Mouse (Mus musculus) hindbrain, embryonic 12.5 days (tissue): ENCODE results near the gene Gimap7. TPM values are rescaled to one million over a fixed set of nuclear protein-coding genes. Genes with fewer than 3 reads are reported as not detected.
"Not testable (repeated sequence)": the region's sequence is repeated elsewhere in the genome, so short reads cannot be mapped to it uniquely, and the experiment has no call there.

Source experiments
- ATAC-seq: fragments of 200-750 bp; cut with Nextera tagmentation; 2 replicates; pipeline ENCODE4 v1.8.0; 2017; ENCODE audit warnings: moderate TSS enrichment; ENCODE audit not compliant: low FRiP score
- H3K27ac ChIP-seq: fragments of 300-500 bp; sonication (generic); 2 replicates; pipeline ENCODE4 v1.5.1; 2016; ENCODE audit warnings: mild to moderate bottlenecking
- H3K27me3 ChIP-seq: fragments of 300-500 bp; sonication (generic); 2 replicates; pipeline ENCODE4 v1.6.1; 2016; ENCODE audit warnings: mild to moderate bottlenecking
- H3K36me3 ChIP-seq: fragments of 300-500 bp; sonication (generic); 2 replicates; pipeline ENCODE4 v1.6.1; 2016; ENCODE audit warnings: mild to moderate bottlenecking
- H3K4me1 ChIP-seq: fragments of 300-500 bp; sonication (generic); 2 replicates; pipeline ENCODE4 v1.6.1; 2016
- H3K4me2 ChIP-seq: fragments of 300-500 bp; sonication (generic); replicated peaks from 2 replicates; pipeline ENCODE4 v1.6.1; 2016; ENCODE audit warnings: mild to moderate bottlenecking
- H3K4me3 ChIP-seq: fragments of 300-500 bp; sonication (generic); 2 replicates; pipeline ENCODE4 v1.5.1; 2016; ENCODE audit warnings: mild to moderate bottlenecking
- H3K9ac ChIP-seq: fragments of 300-500 bp; sonication (generic); 2 replicates; pipeline ENCODE4 v1.6.1; 2016; ENCODE audit warnings: mild to moderate bottlenecking, moderate library complexity
- H3K9me3 ChIP-seq: fragments of 300-500 bp; sonication (generic); replicated peaks from 2 replicates; pipeline ENCODE4 v1.6.1; 2016; ENCODE audit warnings: mild to moderate bottlenecking
- WGBS: fragments of 180-500 bp; shearing (Covaris S2); methylation state at CpG from one replicate; pipeline ENCODE4 v1.1.7; 2016; 5-methylcytosine and 5-hydroxymethylcytosine counted together
- polyA plus RNA-seq: library from polyadenylated mRNA; unstranded; fragments of >200 nt; fragmentation: Nextera tagmentation; extraction: Ambion mirVana; gene quantifications from 2 replicates; pipeline ENCODE4 v1.2.1, GENCODE M21; 2016

The Gimap7 gene
- polyA plus RNA-seq, 1 experiment from 2014 or later, result not detected

DNA sequence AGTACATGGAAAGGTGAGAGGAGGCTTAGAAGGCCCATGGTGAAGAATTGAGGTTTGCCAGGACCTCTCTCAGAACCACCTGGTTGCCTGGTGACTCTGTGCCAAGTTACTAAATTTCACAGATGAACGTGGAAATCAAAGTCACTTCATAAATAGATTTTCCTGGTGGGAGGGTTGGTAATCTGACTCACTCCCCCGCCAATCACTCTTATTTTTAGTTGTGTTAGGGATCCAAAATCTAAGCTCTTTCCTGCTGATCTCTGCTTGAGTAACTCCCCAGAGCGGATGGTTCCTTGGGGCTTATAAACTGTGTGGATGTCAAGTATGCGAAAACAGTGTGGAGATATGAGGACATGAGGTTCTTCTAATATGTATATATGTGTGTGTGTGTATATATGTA lies 36.1 kb upstream of the Gimap7 start:
- H3K9ac ChIP-seq, result no peak overlapping the region
- no peak overlapping the region for H3K4me3 ChIP-seq
- H3K27ac ChIP-seq, result no peak overlapping the region
- ATAC-seq, result no peak
- no peaks in the 10 kb centered on the region for H3K9me3 ChIP-seq
- H3K36me3 ChIP-seq, result no peaks in the 10 kb centered on the region
- H3K27me3 ChIP-seq, result no peaks in the 10 kb centered on the region
- WGBS, result 83% methylated on average over 4 of the region's 4 CpGs
- H3K4me1 ChIP-seq, result no peaks in the 10 kb centered on the region
- H3K4me2 ChIP-seq, result no peak overlapping the region

DNA sequence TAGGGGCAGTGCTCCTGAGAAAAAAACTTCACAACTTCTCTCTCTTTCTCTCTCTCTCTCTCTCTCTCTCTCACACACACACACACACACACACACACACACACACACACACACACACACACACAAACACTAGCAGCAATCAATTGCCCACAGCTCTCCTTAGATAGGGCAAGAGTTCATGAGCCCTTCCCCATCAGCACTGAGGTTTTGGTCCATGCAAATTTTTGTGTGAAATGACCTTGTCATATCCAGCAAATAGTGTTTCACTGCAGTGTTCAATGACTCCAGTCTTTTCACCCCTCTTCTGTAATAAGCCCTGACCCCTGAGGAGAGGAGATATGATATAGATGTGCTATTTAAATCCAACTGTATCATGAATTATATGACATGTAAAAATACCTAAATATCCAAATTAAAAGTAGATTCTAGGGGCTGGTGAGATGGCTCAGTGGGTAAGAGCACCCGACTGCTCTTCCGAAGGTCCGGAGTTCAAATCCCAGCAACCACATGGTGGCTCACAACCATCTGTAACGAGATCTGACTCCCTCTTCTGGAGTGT lies 35.1 kb upstream of the Gimap7 start:
- 93% methylated on average over 4 of the region's 4 CpGs for WGBS
- ATAC-seq, H3K36me3 ChIP-seq, H3K27ac ChIP-seq, H3K27me3 ChIP-seq, H3K9ac ChIP-seq, H3K4me2 ChIP-seq, H3K4me3 ChIP-seq, H3K4me1 ChIP-seq, H3K9me3 ChIP-seq: not testable (repeated sequence)

DNA sequence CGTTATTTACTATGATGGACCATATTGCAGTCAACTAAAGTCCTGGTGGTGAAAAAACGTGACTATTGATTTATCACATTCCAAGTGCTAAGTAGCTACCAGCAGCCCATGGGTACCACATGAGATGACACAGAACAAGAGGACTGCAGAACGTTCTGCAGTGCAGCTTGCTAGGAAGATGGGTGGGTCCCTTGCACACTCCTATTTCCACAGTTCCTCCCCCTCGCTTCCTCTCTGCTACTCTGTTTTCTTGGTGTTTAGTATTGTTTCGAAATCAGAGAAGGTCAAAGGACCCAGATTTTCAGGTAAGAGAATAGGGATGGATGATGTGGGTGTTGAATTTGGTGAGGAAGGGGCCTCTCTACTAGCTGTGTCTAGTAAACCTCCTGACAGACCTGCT lies 34.1 kb upstream of the Gimap7 start, which contains the start of gene Gimap4:
Gene Gimap4 (plus strand): TSS at position 231 of the 400 bp plus-strand sequence.
- H3K36me3 ChIP-seq, result no peaks in the 10 kb centered on the region
- H3K4me3 ChIP-seq, result no peak within 1 kb of the TSS
- 81% methylated on average over 5 of the region's 5 CpGs for WGBS
- no peak within 1 kb of the TSS for H3K4me2 ChIP-seq
- no peaks in the 10 kb centered on the region for H3K9me3 ChIP-seq
- H3K27me3 ChIP-seq, result no peaks in the 10 kb centered on the region
- no peaks in the 10 kb centered on the region for H3K4me1 ChIP-seq
- H3K27ac ChIP-seq, result no peak within 1 kb of the TSS
- no peak for ATAC-seq
- H3K9ac ChIP-seq, result no peak within 1 kb of the TSS

DNA sequence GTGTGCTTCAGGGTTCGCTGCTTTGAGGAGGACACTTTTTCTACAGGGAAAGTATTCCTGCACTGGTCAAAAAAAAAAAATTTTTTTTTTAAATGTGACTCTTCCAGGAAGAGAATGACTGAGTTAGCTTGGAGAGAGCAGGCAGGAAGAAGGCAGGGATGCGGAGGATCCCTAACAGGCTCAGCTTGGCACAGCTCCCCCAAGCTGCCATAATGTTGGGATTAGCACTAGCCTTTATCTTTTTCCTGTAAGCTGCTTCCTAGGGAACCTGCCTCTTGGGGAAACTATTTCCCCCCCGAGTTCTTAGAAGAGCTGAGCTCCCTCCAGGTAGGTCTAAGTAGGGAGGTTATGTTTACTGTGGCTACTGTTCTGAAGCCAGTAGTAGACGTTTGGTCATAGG lies 33.6 kb upstream of the Gimap7 start:
- no peak overlapping the region for H3K4me2 ChIP-seq
- no peaks in the 10 kb centered on the region for H3K9me3 ChIP-seq
- no peak for ATAC-seq
- H3K4me3 ChIP-seq, result no peak overlapping the region
- H3K9ac ChIP-seq, result no peak overlapping the region
- WGBS, result 65% methylated on average over 4 of the region's 4 CpGs
- no peaks in the 10 kb centered on the region for H3K36me3 ChIP-seq
- no peaks in the 10 kb centered on the region for H3K27me3 ChIP-seq
- no peaks in the 10 kb centered on the region for H3K4me1 ChIP-seq
- no peak overlapping the region for H3K27ac ChIP-seq

DNA sequence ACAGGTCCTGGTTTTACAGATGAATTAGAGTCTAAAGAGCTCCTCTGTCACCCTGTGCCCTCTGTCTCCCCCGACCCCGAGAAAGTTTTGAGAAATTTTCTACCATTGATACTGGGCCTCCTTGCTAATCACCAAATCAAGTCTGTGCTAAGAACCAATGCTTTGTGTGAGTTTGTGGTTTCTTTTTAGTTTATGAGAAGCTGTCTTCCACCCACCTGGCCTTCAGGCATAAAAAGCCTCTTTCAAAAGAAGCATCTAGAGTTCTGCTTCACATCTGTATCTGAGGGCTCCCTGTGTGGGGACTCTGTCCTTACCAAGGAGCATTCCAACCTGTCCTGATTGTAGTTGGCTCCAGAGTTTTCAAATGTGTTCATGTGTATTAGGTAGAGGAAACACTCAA lies 33.2 kb upstream of the Gimap7 start:
- WGBS, result 92% methylated on average over 2 of the region's 2 CpGs
- Histone ChIP-seq H3K27ac (no peak overlapping the region), H3K36me3 (no peaks in the 10 kb centered on the region), H3K27me3 (no peaks in the 10 kb centered on the region), H3K4me3 (no peak overlapping the region), H3K9ac (no peak overlapping the region), H3K9me3 (no peaks in the 10 kb centered on the region), H3K4me1 (no peaks in the 10 kb centered on the region), H3K4me2 (no peak overlapping the region)
- ATAC-seq, result no peak

DNA sequence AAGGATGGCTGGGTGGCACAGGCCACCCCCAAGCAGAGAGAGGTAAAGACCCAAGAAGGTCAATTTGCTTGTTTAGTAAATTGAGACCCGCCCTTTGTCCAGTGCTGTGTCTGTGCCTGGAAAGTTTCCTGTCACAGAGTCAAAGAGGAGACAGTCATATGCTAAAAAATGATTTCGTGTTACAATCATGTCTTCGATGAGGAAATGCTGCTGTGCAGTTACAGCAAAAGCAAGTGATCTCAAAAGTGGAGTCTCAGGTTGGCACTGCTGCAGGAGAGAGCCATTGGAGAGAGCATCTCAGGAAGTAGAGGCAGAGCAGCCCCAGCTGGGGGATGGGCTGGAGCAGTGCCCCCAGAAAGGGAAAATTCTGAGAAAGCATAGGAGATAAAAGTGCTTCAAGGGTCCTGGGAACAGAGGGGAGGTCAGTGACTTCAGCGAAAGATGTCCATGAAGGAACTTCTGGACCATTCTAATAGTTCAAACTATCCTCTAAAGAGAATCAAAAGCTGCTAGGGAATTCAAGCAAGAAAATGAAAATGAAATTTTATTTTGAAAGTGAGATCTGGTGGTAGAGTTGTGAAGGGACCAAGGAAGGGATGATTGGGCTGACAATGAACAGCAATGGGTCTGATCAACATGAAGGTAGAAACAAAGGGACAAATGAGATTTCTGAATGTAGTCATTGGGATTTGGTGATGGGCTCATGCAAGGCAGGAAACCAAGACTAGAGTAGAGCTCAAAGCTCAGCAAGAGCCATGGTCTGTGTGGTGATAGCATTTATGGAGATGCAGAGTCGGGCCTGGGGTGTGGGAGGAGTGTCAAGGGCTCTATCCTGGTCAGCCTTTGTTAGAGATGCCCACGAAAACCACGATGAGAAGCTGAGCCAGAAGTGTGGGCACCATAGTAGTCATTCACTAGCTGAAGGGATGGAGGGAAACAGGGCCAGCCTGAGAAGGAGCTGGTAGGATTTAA lies 32.4 kb upstream of the Gimap7 start:
- H3K27ac ChIP-seq, result no peak overlapping the region
- H3K4me1 ChIP-seq, result no peaks in the 10 kb centered on the region
- WGBS, result 86% methylated on average over 7 of the region's 7 CpGs

DNA sequence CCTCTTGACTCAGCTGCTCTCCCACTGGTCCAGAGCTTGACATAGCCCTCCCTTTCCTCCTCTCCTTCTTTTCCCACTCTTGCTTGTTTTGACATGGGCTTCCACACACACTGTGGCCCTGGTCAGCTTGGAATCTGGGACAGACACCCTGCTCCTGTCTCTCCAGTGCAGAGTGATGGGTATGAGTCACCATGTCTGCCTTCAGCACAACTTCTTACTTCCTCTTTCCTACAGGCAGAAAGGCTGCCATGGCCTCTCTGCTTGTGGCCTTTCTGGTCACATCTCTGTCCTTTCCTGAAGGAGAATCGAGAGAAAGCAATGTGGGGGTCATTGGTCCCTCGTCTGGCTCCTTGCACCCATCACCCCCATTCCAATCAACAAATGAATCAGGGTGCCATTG lies 31.3 kb upstream of the Gimap7 start:
- no peaks in the 10 kb centered on the region for H3K9me3 ChIP-seq

More for the DNA sequence above, 32.4 kb upstream of the Gimap7 start:
- H3K4me3 ChIP-seq, result no peak overlapping the region
- no peak for ATAC-seq
- H3K27me3 ChIP-seq, result no peaks in the 10 kb centered on the region
- no peak overlapping the region for H3K4me2 ChIP-seq
- H3K9ac ChIP-seq, result no peak overlapping the region
- H3K9me3 ChIP-seq, result no peaks in the 10 kb centered on the region
- H3K36me3 ChIP-seq, result no peaks in the 10 kb centered on the region

DNA sequence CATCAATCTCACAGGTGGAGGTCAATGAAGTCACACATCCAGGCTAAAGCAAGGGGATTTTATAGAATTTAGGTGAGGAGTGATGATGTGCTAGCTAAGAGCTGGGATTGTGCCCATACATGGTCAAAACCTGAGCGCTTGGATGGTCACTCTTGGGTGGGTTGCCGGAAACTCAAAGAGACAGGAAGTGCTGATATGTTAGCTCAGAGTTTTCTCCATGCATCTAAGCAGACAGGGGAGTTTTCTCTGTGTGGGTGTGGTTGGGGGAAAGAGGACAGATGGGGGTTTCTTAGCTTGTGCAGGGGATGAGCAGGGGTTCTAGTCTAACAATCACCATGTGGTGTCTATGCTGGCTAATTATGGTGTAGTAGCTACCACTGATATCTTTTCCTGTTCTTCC lies 29.1 kb upstream of the Gimap7 start:
- Histone ChIP-seq H3K9ac (no peak overlapping the region), H3K9me3 (no peaks in the 10 kb centered on the region), H3K27ac (no peak overlapping the region), H3K36me3 (no peaks in the 10 kb centered on the region), H3K4me1 (no peaks in the 10 kb centered on the region), H3K4me2 (no peak overlapping the region), H3K4me3 (no peak overlapping the region), H3K27me3 (no peaks in the 10 kb centered on the region)
- 84% methylated on average over 2 of the region's 2 CpGs for WGBS
- ATAC-seq, result no peak

More for the DNA sequence above, 31.3 kb upstream of the Gimap7 start:
- no peaks in the 10 kb centered on the region for H3K27me3 ChIP-seq
- H3K27ac ChIP-seq, result no peak overlapping the region
- no peak for ATAC-seq
- no peak overlapping the region for H3K9ac ChIP-seq
- no peak overlapping the region for H3K4me2 ChIP-seq
- no peaks in the 10 kb centered on the region for H3K36me3 ChIP-seq
- WGBS, result 78% methylated on average over 2 of the region's 2 CpGs
- H3K4me3 ChIP-seq, result no peak overlapping the region
- no peaks in the 10 kb centered on the region for H3K4me1 ChIP-seq

DNA sequence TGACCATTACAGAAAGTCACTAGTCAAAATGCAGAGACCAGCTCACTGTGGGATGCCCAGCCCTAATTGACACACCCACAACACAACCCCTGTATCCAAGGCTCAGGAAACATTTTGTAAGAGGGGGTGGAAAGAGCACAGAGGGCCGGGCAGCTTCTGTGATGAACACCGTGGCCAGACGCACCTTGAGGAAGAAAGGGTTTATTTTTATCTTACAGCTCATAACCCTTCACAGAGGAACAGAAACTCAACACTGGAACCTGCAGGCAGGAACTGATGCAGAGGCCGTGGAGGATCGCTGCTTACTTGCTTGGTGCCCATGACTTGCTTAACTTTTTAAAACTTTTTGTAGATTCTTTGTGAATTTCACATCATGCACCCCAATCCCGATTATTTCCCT lies 25.5 kb upstream of the Gimap7 start:
- 90% methylated on average over 6 of the region's 6 CpGs for WGBS
- no peaks in the 10 kb centered on the region for H3K4me1 ChIP-seq
- no peak overlapping the region for H3K4me3 ChIP-seq
- no peak overlapping the region for H3K9ac ChIP-seq
- H3K36me3 ChIP-seq, result no peaks in the 10 kb centered on the region
- H3K9me3 ChIP-seq, result no peaks in the 10 kb centered on the region
- no peak overlapping the region for H3K4me2 ChIP-seq
- H3K27ac ChIP-seq, result no peak overlapping the region
- ATAC-seq, result no peak
- H3K27me3 ChIP-seq, result no peaks in the 10 kb centered on the region

DNA sequence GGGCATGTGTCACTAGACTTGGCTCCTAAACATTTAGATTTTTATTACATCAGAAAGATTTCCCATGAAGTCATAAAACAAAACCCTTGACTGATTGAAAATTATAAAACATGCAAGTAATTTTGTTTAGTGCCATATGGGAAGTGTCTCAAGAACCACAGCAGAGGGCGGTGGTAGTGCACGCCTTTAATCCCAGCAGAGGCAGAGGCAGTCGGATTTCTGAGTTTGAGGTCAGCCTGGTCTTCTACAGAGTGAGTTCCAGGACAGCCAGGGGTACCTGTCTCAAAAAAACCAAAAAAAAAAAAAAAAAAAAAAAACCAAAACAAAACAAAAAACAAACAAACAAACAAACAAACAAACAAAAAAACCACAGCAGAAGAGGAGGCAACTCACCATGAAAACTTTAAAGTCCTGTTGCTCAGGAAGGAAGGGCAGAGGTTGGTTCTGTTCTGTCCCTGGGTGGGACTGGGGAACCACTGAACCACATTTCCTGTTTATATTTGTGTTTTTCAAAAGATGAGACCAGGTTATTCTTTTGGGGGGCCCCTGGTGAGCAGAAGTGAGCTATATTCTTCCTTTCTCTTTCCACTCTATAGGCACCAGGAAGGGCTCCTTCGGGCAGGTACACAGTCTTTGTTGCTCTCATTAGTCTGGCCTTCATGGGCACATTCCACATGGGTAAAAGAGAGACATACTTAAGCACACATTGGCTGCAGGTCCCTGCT lies 21.4 kb upstream of the Gimap7 start:
- H3K4me3 ChIP-seq, result no peak overlapping the region
- no peak overlapping the region for H3K4me2 ChIP-seq
- H3K27ac ChIP-seq, result no peak overlapping the region; the same call in 1 of the 2 replicates
- no peak overlapping the region for H3K9ac ChIP-seq
- H3K36me3 ChIP-seq, result no peaks in the 10 kb centered on the region
- H3K27me3 ChIP-seq, result no peaks in the 10 kb centered on the region
- H3K4me1 ChIP-seq, result no peaks in the 10 kb centered on the region
- no peaks in the 10 kb centered on the region for H3K9me3 ChIP-seq
- ATAC-seq, result no peak
- 87% methylated on average over 4 of the region's 4 CpGs for WGBS

DNA sequence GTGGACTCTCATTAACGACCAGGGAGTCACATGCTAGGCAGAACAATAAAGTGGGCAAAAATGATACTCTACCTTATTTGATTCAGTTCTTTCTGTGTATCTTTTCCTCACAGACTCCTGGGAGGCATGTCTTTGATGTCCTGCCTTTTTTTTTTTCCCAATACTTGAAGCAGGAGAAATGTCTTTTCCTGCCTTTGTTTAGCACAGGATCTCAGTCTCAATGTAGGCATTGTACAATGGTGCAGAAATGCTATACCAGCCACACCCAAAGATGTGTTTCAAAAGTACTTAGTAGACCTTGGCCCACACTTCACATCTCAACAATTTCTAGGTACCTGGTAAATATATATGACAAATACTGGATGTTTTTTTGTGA lies 20.9 kb upstream of the Gimap7 start:
- no peaks in the 10 kb centered on the region for H3K9me3 ChIP-seq
- WGBS, result 71% methylated on average over 1 of the region's 1 CpGs
- no peaks in the 10 kb centered on the region for H3K27me3 ChIP-seq

DNA sequence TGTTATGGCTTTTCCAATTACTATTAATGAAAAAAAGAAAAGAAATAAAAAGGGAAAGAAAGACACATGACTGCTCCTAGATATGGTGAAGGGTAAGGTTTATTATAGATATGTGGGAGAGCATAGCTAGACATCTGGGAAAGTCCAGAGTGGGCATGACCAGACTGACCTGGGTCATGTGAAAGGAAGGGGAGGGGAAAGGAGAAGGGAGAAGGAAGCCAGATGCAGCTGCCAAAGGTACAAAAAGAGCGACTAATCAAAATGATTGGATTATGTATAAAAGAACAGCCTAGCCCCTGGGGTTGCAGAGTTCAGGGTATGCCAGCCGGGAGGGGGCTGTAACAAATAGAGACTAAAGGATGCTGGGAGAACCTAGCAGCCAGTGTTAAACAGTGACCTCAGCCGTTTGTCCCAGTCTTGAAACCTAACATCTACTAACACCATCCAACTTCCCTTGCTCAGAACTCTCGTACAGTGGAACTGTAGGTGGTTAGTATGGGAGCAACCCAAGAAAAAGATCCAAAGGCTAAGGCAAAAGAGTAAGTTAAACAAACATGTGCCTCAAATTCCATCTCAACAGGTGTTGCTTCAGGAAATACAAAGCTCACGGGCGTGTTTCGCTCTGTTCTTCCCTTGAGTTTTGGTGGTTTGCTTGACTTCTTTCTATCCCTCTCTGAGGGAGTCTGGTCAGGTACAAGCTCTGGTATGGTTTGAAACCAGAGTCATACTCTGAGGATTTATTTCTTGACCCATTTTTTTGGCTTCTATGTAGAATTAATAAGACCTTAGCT lies 20.2 kb upstream of the Gimap7 start:
- no peak overlapping the region for H3K9ac ChIP-seq
- no peak overlapping the region for H3K4me2 ChIP-seq
- H3K4me1 ChIP-seq, result no peaks in the 10 kb centered on the region
- no peak overlapping the region for H3K4me3 ChIP-seq
- H3K27ac ChIP-seq, result no peak overlapping the region
- H3K27me3 ChIP-seq, result no peaks in the 10 kb centered on the region
- H3K36me3 ChIP-seq, result no peaks in the 10 kb centered on the region
- no peaks in the 10 kb centered on the region for H3K9me3 ChIP-seq
- 86% methylated on average over 7 of the region's 7 CpGs for WGBS
- no peak for ATAC-seq

More for the DNA sequence above, 20.9 kb upstream of the Gimap7 start:
- Histone ChIP-seq H3K4me1 (no peaks in the 10 kb centered on the region), H3K27ac (no peak overlapping the region; the same call in 1 of the 2 replicates), H3K9ac (no peak overlapping the region), H3K4me2 (no peak overlapping the region), H3K36me3 (no peaks in the 10 kb centered on the region), H3K4me3 (no peak overlapping the region)
- no peak for ATAC-seq
